Mouse (Mus musculus): Measurements from ENCODE around the gene Grid2.

DNA sequence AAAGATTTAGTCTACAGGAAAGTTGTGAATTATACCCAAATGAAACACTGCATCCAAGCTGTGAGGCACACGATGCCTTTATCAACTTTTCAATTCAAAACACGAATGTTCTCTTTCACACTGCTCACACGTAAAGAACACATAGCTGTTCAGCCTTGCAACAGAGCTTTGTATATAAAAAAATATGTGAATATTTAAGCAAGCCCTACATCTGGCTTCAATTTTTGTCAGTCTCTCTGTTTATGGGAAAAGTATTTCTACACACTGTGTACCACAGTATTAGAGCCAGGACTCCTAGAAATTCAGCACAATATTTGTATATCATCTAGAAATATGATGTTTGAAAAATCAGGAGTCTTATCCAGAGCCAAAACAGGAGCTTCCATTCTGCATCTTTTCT, 1195.1 kb downstream of the Grid2 start:
- TF ChIP-seq CTCF (IDR thresholded peaks at IDR 0.05; ENCODE audit: low read depth, low read length) = no peak
- TF ChIP-seq POLR2A (IDR thresholded peaks at IDR 0.05; ENCODE audit: borderline replicate concordance, low read depth, low read length) = no peak

Data from bone marrow macrophage, adult 2 months (primary cell).